Mouse (Mus musculus) megakaryocyte progenitor cell, adult 5-6 weeks (primary cell): ENCODE measurements at regions not wholly inside any gene's neighbourhood (a gene's known extent, or its start where the extent isn't known, plus 50 kb on each side); places are given as distances from the start of the nearest gene placed in this dataset.

Experiments used
- ATAC-seq: replicated peaks from 2 replicates; pipeline ENCODE4 v1.8.0; 2016; ENCODE audit warnings: mild to moderate bottlenecking, moderate TSS enrichment, inconsistent platforms; ENCODE audit not compliant: poor library complexity

GRCm38 (mm10) chr7:55710872-55711558, 57.0 kb upstream of the Siglech start:
- ATAC-seq: peak; percentile 98
